Mouse (Mus musculus) gastrocnemius, postnatal 14 days (tissue): ENCODE measurements around the gene Ethe1. TPM values are rescaled to one million over a fixed set of nuclear protein-coding genes. Genes with fewer than 3 reads are reported as not detected.
"Not testable (repeated sequence)": the region's sequence is repeated elsewhere in the genome, so short reads cannot be mapped to it uniquely, and the experiment has no call there.

Experiments used
- DNase-seq: peaks from one replicate; pipeline ENCODE4 v3.0.0; 2021; ENCODE audit warnings: mixed read lengths
- intact Hi-C: fragments of 180-260 bp; cut with DNase I; formaldehyde crosslinking; loops from one replicate; pipeline ENCODE4 v1.15.1; 2025; ENCODE audit warnings: low total_unique reads
- total RNA-seq, 2 experiments: library from RNA; stranded (reverse); gene quantifications; 2 replicates each; pipeline ENCODE4 v1.2.3; 2021

Ethe1 gene
- total RNA-seq, 2 experiments from 2014 or later, result 12.0 to 15.3 TPM

- intact Hi-C loops, result loop anchor here (5.0 kb wide), 1 partner anchor 44 kb away; no protein-coding TSS in a partner anchor
- DNase-seq, result peak; percentile 52
These were observed 20.7 kb downstream of the Ethe1 start for GRCm38 (mm10) chr7:24608017-24608416.

- no peak for DNase-seq
- intact Hi-C loops, result loop anchor here (5.0 kb wide), 1 partner anchor 44 kb away; no protein-coding TSS in a partner anchor
These were observed 21.2 kb downstream of the Ethe1 start for GRCm38 (mm10) chr7:24608561-24608960.

- DNase-seq, result peak; percentile 20
- intact Hi-C loops, result no loop called here
These were observed 23.0 kb downstream of the Ethe1 start, which contains the start of gene Phldb3 for GRCm38 (mm10) chr7:24610144-24610878. Gene Phldb3 (plus strand): TSS chr7:24610763.

- intact Hi-C loops, result no loop called here
- DNase-seq, result peak; percentile 81
These were observed 23.6 kb downstream of the Ethe1 start for GRCm38 (mm10) chr7:24610879-24611494.

- intact Hi-C loops, result no loop called here
- no peak for DNase-seq
These were observed 24.4 kb downstream of the Ethe1 start for GRCm38 (mm10) chr7:24611709-24612108.

GRCm38 (mm10) chr7:24612308-24612910 lies 25.1 kb downstream of the Ethe1 start:
- intact Hi-C loops, result no loop called here

GRCm38 (mm10) chr7:24614816-24615215 lies 27.5 kb downstream of the Ethe1 start:
- DNase-seq, result no peak

More at GRCm38 (mm10) chr7:24612308-24612910, 25.1 kb downstream of the Ethe1 start:
- DNase-seq, result no peak

GRCm38 (mm10) chr7:24617763-24618162 lies 30.4 kb downstream of the Ethe1 start:
- intact Hi-C loops, result no loop called here
- no peak for DNase-seq

More at GRCm38 (mm10) chr7:24614816-24615215, 27.5 kb downstream of the Ethe1 start:
- intact Hi-C loops, result no loop called here

GRCm38 (mm10) chr7:24618374-24618773 lies 31.0 kb downstream of the Ethe1 start:
- DNase-seq, intact Hi-C loops: not testable (repeated sequence)

GRCm38 (mm10) chr7:24619671-24620397 lies 32.5 kb downstream of the Ethe1 start:
- DNase-seq, result no peak
- intact Hi-C loops, result no loop called here

- no peak for DNase-seq
- intact Hi-C loops, result no loop called here
These were observed 33.9 kb downstream of the Ethe1 start for GRCm38 (mm10) chr7:24621193-24621592.

- intact Hi-C loops, result no loop called here
- no peak for DNase-seq
These were observed 35.6 kb downstream of the Ethe1 start for GRCm38 (mm10) chr7:24622967-24623366.

- intact Hi-C loops, result no loop called here
- DNase-seq, result peak; percentile 92
These were observed 41.6 kb downstream of the Ethe1 start for GRCm38 (mm10) chr7:24628685-24629610.

- intact Hi-C loops, result no loop called here
- no peak for DNase-seq
These were observed 42.3 kb downstream of the Ethe1 start for GRCm38 (mm10) chr7:24629672-24630071.

- no peak for DNase-seq
- intact Hi-C loops, result no loop called here
These were observed 43.0 kb downstream of the Ethe1 start for GRCm38 (mm10) chr7:24630116-24630880.

- DNase-seq, result no peak
- intact Hi-C loops, result no loop called here
These were observed 48.9 kb downstream of the Ethe1 start, which contains the start of gene Lypd3 for GRCm38 (mm10) chr7:24636264-24636663. Gene Lypd3 (plus strand): TSS chr7:24636550.

- no peak for DNase-seq
- intact Hi-C loops, result no loop called here
These were observed 49.7 kb downstream of the Ethe1 start for GRCm38 (mm10) chr7:24637046-24637445.
